Mouse (Mus musculus) embryonic fibroblast, embryonic 13.5 days (primary cell): Measurements from ENCODE around the gene Clybl. TPM values are rescaled to one million over a fixed set of nuclear protein-coding genes. Genes with fewer than 3 reads are reported as not detected.

ENCODE experiments used
- H3K27ac ChIP-seq: 2 replicates; pipeline ENCODE4 v1.5.1; 2012; ENCODE audit warnings: low read length, control low read depth, inconsistent platforms; ENCODE audit not compliant: insufficient read depth
- H3K4me1 ChIP-seq: 2 replicates; pipeline ENCODE4 v1.6.1; 2011; ENCODE audit warnings: low read length; ENCODE audit not compliant: control insufficient read depth, insufficient read depth
- H3K4me3 ChIP-seq: 2 replicates; pipeline ENCODE4 v1.5.1; 2011; ENCODE audit warnings: mild to moderate bottlenecking, control low read depth, low read length; ENCODE audit not compliant: insufficient read depth
- CTCF ChIP-seq: IDR thresholded peaks from 2 replicates; pipeline ENCODE4 v1.5.1; 2011; ENCODE audit warnings: mild to moderate bottlenecking, control low read depth, low read length, moderate library complexity, borderline replicate concordance; ENCODE audit not compliant: insufficient read depth
- POLR2A ChIP-seq: IDR thresholded peaks from 2 replicates; pipeline ENCODE4 v1.6.1; 2011; ENCODE audit warnings: low read depth, mild to moderate bottlenecking, control low read depth, low read length, moderate library complexity
- polyA plus RNA-seq: library from polyadenylated mRNA; stranded (reverse); fragments of >200 nt; gene quantifications from 2 replicates; pipeline ENCODE4 v1.2.4, GENCODE M21; 2011; ENCODE audit warnings: low read depth; ENCODE audit not compliant: missing spikeins, insufficient read length

Gene Clybl
- polyA plus RNA-seq, 1 experiment: 16.7 TPM

DNA sequence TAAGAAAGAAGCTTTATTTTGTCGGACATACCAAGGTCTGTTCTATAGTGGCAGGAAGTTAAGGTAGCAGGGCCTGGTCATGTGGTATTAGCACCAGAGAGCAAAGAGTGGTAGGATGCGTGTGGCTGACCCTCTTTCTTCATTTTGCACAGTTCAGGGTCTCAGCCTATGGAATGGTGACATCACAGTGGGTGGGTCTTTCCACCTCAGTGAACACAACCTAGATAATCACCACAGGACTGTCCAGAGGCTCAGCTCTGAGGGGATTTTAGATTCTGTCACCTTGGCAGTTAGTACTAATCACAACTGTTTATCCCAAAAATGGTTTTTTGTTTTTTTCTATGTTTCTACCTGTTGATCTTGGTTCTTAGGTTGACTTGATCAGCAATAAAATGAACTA lies 149.2 kb downstream of the Clybl start:
- Histone ChIP-seq H3K4me3 (no peak overlapping the region), H3K4me1 (no peaks in the 10 kb centered on the region), H3K27ac (no peak overlapping the region)
- TF ChIP-seq POLR2A (no peak), CTCF (no peak)

DNA sequence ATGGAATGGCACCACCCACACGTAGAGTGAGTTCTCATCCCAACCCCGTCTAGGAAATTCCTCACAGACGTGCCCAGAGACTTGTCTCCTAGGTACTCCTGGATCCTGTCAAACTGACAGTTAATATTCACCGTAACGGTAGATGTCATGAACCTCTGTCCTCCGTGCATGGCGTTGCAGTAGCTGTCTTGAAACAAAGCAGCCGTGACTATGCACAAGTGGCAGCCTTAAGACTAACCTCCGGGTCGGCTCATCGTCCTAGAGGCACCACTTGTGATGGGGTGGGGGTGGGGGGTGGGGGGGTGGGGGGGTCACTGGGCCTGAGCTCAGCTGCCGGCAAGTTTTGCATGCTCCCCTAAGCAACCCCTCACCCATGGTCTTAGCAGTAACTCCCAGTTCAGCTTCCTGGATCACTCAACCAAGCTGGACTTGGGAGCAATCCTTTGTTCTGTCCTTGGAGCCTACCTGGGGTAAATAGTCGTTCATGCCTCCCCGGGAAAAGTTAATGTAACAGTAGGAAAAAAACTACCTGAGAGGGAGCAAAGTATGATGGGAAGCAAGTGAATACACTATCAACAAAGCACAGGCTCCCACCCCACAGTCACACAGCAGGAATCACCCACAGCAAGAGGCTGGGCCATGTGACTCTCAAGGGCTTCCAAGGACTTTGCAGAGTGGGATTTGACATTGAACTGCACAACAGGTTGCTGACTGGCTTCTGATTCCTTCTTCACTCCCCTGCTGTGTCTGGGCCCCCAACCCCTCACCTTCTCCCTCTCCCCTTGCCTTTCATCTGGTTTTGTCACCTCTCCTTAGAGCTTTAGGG lies 150.3 kb downstream of the Clybl start:
- no peak for TF ChIP-seq CTCF
- TF ChIP-seq POLR2A: no peak
- no peaks in the 10 kb centered on the region for H3K4me1 ChIP-seq
- no peak overlapping the region for H3K4me3 ChIP-seq
- no peak overlapping the region for H3K27ac ChIP-seq

DNA sequence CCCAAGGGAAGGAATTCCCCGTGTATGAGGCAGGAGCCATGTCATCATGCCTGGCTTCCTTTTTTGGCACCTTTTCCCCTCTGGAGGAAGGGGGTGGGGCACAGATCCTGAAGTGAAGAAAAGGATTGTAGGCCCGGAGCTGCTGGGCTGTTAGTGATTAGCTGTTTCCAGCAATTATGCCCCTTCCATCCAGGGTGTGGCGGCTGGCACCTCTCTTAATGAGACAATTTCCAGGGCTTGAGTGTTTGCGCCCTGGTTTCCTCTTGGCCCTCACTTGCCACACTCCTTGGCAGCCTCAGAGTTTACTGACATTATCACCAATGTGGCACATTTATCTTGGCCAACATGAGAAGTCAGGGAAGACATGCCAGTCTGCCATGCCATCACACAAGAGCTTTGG lies 155.5 kb downstream of the Clybl start:
- TF ChIP-seq CTCF: no peak
- no peak for TF ChIP-seq POLR2A
- Histone ChIP-seq H3K4me1 (no peaks in the 10 kb centered on the region; the same call in 1 of the 2 replicates), H3K4me3 (no peak overlapping the region), H3K27ac (no peak overlapping the region)

DNA sequence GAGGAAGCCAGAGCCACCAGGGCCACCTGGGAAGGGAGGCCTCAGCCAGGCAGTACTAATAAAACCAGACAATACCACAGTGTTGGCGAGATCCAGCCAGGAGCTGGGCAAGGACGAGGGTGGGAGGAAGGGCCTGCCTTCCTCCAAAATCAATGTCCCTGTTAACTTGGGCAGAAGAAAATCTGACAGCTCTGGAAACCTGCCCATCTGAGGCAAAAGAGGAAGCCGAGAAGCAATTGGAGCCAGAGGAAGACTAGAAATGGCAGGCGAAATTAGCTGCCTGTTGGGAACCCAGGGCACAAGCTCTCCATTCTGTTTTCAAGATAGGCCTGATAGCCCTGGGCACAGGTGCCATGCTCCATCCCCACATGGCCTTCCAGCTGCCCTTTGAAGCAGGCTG lies 157.3 kb downstream of the Clybl start:
- no peak for TF ChIP-seq POLR2A
- TF ChIP-seq CTCF: no peak
- no peak overlapping the region for H3K27ac ChIP-seq
- no peak overlapping the region for H3K4me3 ChIP-seq
- no peaks in the 10 kb centered on the region; the same call in 1 of the 2 replicates for H3K4me1 ChIP-seq

DNA sequence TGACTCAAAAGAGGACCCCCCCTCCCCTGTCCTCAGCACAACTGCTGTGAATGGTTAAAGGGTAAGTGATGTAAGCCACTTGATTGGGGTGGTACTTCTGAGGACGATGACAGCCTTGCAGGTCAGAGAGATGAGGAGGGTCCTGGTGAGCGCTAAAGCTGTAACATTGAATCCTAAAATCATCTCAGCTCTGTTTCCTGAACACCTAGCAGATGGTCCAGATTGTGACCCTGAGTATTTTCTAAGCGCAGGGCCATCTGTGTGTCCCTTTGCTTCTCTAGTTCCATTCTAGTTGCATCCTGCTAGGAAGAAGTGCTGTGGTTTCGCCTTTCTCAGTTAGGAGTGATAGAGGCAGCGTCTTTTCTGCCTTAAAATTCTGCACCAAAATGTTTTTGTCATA lies 158.6 kb downstream of the Clybl start:
- Histone ChIP-seq H3K27ac (no peak overlapping the region), H3K4me1 (no peaks in the 10 kb centered on the region; the same call in 1 of the 2 replicates), H3K4me3 (no peak overlapping the region)
- no peak for TF ChIP-seq POLR2A
- no peak for TF ChIP-seq CTCF

DNA sequence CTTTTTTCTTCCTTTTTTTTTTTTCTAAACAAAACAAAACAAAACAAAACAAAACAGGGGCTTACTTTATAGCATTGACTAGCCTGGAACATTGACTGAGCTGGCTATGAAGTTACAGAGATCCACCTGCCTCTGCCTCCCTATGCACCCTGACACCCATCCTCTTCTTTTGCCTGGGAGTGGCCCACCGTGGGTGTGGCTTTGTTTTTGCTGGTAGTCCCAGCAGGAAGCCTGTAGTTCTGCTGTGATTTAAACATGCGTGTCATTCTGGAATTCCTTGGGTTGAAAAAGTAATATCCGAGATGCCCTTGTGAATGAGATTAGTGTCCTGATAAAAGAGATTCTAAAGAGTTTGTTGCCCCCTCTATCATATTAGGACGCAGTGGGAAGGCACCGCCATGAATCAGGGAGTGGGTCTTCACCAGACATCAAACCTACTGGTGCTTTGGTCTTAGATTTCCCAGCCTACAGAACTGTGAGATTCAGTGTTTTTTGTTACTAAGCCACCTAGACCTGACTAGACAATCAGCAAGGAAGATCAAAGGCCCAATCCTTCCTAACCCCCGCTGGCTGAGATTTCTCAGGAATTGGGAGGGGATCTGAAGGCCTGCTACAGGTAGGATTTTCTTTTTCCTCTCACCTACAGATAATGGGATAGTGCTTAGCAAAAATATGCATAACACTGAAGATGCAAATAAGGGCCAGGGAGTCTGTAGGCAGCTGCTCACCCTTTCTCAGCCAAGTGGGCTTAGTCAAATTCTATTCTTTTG lies 160.3 kb downstream of the Clybl start:
- H3K4me1 ChIP-seq: no peaks in the 10 kb centered on the region; the same call in 1 of the 2 replicates
- no peak overlapping the region for H3K4me3 ChIP-seq
- no peak for TF ChIP-seq CTCF
- TF ChIP-seq POLR2A: no peak
- H3K27ac ChIP-seq: no peak overlapping the region

DNA sequence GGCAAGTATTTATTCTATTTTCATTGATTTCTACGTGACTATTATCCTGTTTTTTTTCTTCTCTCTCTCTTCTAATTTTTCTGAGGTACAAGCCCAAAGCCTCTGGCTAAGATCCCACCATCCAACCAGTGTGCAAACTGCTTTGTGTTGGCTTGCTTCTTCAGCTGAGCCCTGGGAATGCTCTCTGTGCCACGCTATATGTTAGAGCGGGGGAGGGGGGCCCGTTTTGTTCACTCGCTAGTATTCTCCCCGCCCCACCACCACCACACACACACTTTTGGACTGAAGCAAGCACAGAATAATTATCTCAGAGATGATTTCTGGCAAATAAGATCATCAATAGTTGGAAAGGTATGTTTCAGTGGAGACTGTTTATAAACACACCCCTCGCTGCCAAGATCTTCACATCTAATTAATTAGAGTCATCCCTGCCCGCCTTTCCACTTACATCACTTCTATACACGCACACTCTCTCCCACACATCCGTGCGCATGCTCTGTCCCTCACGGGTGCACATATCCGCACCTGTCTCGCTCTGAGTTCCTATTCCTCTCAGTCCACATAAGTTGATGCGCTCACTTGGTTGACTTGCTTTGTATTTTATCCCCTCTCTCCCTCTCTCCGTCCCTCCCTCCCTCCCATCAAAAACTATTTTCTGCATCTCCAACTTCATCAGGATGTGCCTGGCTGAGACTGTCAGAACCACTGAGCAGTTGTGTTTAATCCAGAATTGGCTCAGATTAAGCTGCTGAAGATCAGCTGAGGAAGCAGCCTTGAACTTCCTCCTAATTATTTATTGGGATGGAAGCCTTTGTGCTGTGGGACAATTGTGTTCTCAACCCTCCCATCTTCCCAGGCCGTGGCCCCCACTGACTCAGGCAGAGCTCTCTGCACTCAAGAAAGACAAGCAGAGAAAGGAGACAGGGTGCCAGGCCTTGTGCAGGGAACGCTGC lies 163.0 kb downstream of the Clybl start:
- Histone ChIP-seq H3K4me1 (no peaks in the 10 kb centered on the region), H3K4me3 (no peak overlapping the region), H3K27ac (no peak overlapping the region)
- TF ChIP-seq CTCF (no peak), POLR2A (no peak)

DNA sequence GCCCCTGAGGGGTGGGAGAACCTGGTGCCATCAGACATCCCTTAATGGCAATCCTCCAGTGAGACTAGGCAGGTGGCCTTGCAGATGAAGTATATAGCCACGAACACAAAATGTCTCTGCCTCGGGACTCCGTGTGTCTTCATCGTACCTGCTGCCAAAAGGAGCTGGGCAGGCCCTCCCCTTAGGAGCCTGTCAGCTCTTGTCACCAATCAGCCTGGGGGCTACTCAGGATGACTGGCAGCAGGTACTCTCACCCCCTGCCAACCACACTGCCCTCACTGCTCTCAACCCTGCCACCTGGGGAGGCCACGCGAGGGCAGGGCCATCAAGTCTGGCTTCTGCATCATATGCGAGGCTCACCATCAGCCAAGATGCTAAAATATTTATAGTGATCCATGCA lies 166.6 kb downstream of the Clybl start:
- no peak for TF ChIP-seq CTCF
- TF ChIP-seq POLR2A: no peak
- Histone ChIP-seq H3K27ac (no peak overlapping the region), H3K4me3 (no peak overlapping the region), H3K4me1 (no peaks in the 10 kb centered on the region)

DNA sequence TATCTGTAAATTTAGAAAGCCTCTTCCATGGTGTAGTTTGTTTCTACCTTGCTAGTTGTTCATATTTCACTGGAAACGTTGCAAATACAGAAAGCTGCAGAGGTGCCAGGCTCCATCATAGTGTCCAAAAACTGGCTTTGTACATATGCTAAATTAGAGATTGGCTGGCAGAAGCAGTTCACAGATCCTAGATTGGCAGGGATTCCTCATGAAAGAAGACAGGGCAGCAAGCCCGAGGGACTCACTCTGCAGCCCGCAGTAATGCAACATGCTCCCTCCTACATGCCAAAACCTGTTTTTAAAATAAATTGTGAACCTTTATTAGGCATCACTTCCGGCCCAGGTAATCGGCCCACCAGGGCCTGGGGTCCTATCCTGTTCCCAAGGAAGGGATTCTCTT lies 167.8 kb downstream of the Clybl start:
- Histone ChIP-seq H3K4me3 (no peak overlapping the region), H3K27ac (no peak overlapping the region), H3K4me1 (no peaks in the 10 kb centered on the region)
- TF ChIP-seq POLR2A (no peak), CTCF (no peak)
